Mouse (Mus musculus): ENCODE measurements around the gene Itfg1. TPM values are rescaled to one million over a fixed set of nuclear protein-coding genes. Genes with fewer than 3 reads are reported as not detected.

The Itfg1 gene
- polyA plus RNA-seq, 1 experiment: 45.0 TPM

Other genes starting within 250 kb of the Itfg1 start
- 0.44 TPM in 1 of 2 replicates, not detected in the other for gene Neto2, start 140.0 kb downstream of the Itfg1 start, polyA plus RNA-seq (2012; ENCODE audit: insufficient read depth, insufficient read length, missing spikeins)
- gene Phkb, start within 50 bp of the Itfg1 start, polyA plus RNA-seq (2012; ENCODE audit: insufficient read depth, insufficient read length, missing spikeins): 57.7 and 64.5 TPM in 2 replicates

Measured in brown adipose tissue, adult 24 weeks (tissue).